Mouse (Mus musculus): ENCODE measurements around the gene Ece1. TPM values are rescaled to one million over a fixed set of nuclear protein-coding genes. Genes with fewer than 3 reads are reported as not detected.

Gene Ece1
- polyA plus RNA-seq, 1 experiment from 2014 or later = 22.9 TPM

DNA sequence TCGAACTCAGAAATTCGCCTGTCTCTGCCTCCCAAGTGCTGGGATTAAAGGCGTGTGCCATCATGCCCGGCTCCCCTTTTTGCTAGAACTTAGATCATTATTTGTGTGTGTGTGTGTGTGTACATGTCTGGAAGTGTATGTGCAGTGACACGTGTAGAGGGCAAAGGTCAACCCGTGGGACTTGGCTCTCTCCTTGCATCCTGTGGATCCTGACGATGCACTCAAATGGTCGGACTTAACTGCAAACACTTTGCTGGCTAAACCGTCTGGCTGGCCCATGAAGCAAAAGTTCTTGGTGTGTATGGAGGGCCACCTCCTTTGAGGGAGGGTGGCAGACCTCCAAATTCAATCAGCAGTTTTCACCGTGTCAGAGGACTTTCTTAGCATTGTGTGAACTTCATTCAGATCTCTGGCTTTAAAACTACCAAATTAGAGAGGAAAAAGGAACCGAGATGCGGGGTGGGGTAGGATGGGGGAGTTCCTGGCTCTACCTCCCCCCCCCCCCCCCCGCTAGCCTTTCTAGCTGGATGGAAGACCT, 50.8 kb downstream of the Ece1 start:
- Histone ChIP-seq H3K9ac (ENCODE audit: low read length) (peak overlapping the region; percentile 47), H3K27ac (replicated peaks) (no peak overlapping the region), H3K4me2 (replicated peaks; ENCODE audit: low read depth) (peak overlapping the region; percentile 84)

DNA sequence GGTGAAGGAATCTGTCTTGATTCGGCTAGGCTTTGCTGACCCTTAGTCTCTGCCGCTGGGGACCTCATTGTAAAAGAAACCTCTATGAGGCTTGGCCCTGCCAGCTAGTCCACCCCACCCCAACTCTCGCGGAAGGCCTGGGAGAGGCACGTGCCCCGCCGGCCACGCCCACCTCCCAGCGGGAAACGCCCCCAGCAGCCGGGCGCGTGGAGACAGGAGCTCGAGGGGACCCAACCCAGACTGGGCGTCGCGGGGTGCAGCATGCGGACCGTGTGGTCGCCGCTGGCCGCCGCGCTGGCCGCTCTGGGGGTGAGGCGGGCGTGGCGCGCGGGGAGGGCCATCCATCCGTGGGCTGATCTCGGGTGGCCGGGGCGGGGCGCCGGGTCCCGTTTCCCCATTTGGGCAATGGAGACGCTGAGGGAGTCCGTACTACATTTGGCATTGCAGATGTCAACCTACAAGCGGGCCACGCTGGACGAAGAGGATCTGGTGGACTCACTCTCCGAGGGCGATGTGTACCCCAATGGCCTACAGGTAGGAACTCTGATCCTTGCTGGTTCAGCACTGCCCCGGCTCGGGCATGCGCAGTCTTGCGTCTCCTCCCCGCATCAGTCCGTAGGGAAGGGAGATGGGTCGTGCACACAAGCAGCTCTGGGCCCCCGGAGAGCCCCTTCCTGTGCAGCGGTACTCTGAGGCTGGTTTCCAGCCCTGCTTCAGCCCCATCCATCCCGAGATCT, 51.5 kb downstream of the Ece1 start:
- Histone ChIP-seq H3K27me3 (ENCODE audit: control insufficient read depth, insufficient read depth, low read length) (no peaks in the 10 kb centered on the region), H3K4me2 (replicated peaks; ENCODE audit: low read depth) (peak overlapping the region; percentile 84), H3K27ac (replicated peaks) (peak overlapping the region; percentile 8; the same call in 1 of the 2 replicates), H3K9me3 (ENCODE audit: control insufficient read depth, low read length) (no peaks in the 10 kb centered on the region), H3K4me3 (ENCODE audit: low read depth, low read length) (peak overlapping the region; percentile 46), H3K36me3 (ENCODE audit: control insufficient read depth, insufficient read depth, low read length) (no peaks in the 10 kb centered on the region), H3K9ac (ENCODE audit: low read length) (peak overlapping the region; percentile 47), H3K4me1 (replicated peaks; ENCODE audit: control insufficient read depth, insufficient read depth) (peaks cover 12% of the 10 kb centered on the region; the same call in 1 of the 2 replicates)
- DNase-seq (ENCODE audit: low spot score) (peak; percentile 90), ATAC-seq (ENCODE audit: low FRiP score, low TSS enrichment) (peak; percentile 86)
- TF ChIP-seq CTCF (IDR thresholded peaks at IDR 0.05; ENCODE audit: low read depth) (no peak), EP300 (optimal IDR thresholded peaks at IDR 0.05) (no peak)
- 4% methylated on average over 46 of the region's 54 CpGs for WGBS

More for the DNA sequence above, 50.8 kb downstream of the Ece1 start:
- Histone ChIP-seq H3K4me3 (ENCODE audit: low read depth, low read length) (peak overlapping the region; percentile 46), H3K36me3 (ENCODE audit: control insufficient read depth, insufficient read depth, low read length) (no peaks in the 10 kb centered on the region), H3K9me3 (ENCODE audit: control insufficient read depth, low read length) (no peaks in the 10 kb centered on the region), H3K27me3 (ENCODE audit: control insufficient read depth, insufficient read depth, low read length) (no peaks in the 10 kb centered on the region), H3K4me1 (replicated peaks; ENCODE audit: control insufficient read depth, insufficient read depth) (peaks cover 10% of the 10 kb centered on the region; the same call in 1 of the 2 replicates)
- WGBS = 43% methylated on average over 12 of the region's 13 CpGs
- no peak for TF ChIP-seq CTCF (IDR thresholded peaks at IDR 0.05; ENCODE audit: low read depth)
- no peak for TF ChIP-seq EP300 (optimal IDR thresholded peaks at IDR 0.05)
- ATAC-seq (ENCODE audit: low FRiP score, low TSS enrichment) = no peak
- no peak for DNase-seq (ENCODE audit: low spot score)

DNA sequence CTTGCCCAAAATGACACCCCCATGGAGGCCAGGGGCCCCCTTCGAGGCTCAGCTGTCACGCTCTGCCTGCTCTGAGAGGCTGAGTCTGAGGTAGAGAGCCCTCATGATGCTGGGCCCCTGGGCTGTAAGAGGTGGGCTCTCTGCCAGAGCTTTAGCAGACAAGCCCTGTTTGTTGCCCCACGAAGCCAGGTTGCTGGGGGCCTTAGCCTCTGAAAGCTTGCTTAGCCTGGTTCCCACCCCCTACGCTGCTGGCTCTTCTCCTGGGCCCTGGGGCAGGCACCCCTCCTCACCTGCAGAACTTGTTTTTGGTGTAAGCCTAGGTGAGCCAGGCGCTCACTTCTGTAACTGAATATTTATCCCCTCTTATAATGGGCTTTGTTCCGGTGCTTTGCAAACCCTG, 55.6 kb downstream of the Ece1 start:
- no peaks in the 10 kb centered on the region for H3K27me3 ChIP-seq (ENCODE audit: control insufficient read depth, insufficient read depth, low read length)
- peaks cover 11% of the 10 kb centered on the region; the same call in 1 of the 2 replicates for H3K4me1 ChIP-seq (replicated peaks; ENCODE audit: control insufficient read depth, insufficient read depth)
- no peak overlapping the region for H3K4me2 ChIP-seq (replicated peaks; ENCODE audit: low read depth)
- no peak for ATAC-seq (ENCODE audit: low FRiP score, low TSS enrichment)
- no peak for TF ChIP-seq CTCF (IDR thresholded peaks at IDR 0.05; ENCODE audit: low read depth)
- no peak for TF ChIP-seq EP300 (optimal IDR thresholded peaks at IDR 0.05)
- peak overlapping the region; percentile 24; the same call in 1 of the 2 replicates for H3K9ac ChIP-seq (ENCODE audit: low read length)
- no peaks in the 10 kb centered on the region for H3K9me3 ChIP-seq (ENCODE audit: control insufficient read depth, low read length)
- no peak overlapping the region for H3K4me3 ChIP-seq (ENCODE audit: low read depth, low read length)
- no peak for DNase-seq (ENCODE audit: low spot score)
- 44% methylated on average over 6 of the region's 6 CpGs for WGBS
- no peaks in the 10 kb centered on the region for H3K36me3 ChIP-seq (ENCODE audit: control insufficient read depth, insufficient read depth, low read length)
- H3K27ac ChIP-seq (replicated peaks) = peak overlapping the region; percentile 53; the same call in 1 of the 2 replicates

DNA sequence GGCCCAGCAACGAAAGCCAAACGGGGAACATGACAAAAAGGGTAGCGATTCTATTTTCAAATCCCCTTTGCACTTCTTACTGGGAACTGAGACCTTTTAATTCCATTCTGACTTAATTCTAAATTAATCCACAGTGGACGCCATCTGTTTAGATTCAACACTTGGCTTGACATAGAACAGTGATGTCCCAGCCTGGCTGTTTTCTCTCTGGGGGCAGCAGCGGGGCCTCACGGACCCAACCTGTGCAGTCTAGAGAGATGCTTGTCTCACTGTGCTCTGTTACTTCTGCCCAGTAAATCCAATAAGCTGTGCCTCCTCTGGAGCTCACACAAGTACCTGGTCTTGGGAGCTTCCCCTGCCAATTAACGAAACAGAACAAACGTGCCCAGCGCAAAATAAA, 56.5 kb downstream of the Ece1 start:
- Histone ChIP-seq H3K4me3 (ENCODE audit: low read depth, low read length) (no peak overlapping the region), H3K27ac (replicated peaks) (no peak overlapping the region), H3K36me3 (ENCODE audit: control insufficient read depth, insufficient read depth, low read length) (no peaks in the 10 kb centered on the region), H3K9ac (ENCODE audit: low read length) (no peak overlapping the region), H3K4me1 (replicated peaks; ENCODE audit: control insufficient read depth, insufficient read depth) (peaks cover 8% of the 10 kb centered on the region; the same call in 1 of the 2 replicates), H3K27me3 (ENCODE audit: control insufficient read depth, insufficient read depth, low read length) (no peaks in the 10 kb centered on the region), H3K4me2 (replicated peaks; ENCODE audit: low read depth) (no peak overlapping the region), H3K9me3 (ENCODE audit: control insufficient read depth, low read length) (no peaks in the 10 kb centered on the region)
- no peak for ATAC-seq (ENCODE audit: low FRiP score, low TSS enrichment)
- WGBS = 53% methylated on average over 9 of the region's 9 CpGs
- TF ChIP-seq CTCF (IDR thresholded peaks at IDR 0.05; ENCODE audit: low read depth) (no peak), EP300 (optimal IDR thresholded peaks at IDR 0.05) (no peak)
- DNase-seq (ENCODE audit: low spot score) = no peak

DNA sequence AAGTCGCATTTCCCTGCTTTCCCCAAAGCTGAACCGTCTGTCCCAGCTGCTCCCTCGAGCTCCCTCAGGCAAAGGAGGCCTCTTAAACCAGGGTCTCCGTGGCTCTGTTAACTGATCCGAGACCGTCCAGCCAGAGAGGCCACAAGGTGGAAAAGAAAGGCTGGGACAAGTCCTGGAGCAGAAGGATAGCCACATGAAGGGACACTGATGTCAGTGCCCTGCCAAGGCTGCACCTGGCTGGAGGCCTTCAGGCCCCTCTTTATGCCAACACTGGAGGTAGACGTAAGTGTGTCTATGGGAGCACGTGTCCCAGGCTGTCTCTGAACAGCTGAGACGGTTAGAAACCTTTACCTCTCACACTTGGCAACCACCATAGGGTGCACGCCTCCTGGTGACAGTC, 57.1 kb downstream of the Ece1 start:
- no peaks in the 10 kb centered on the region for H3K36me3 ChIP-seq (ENCODE audit: control insufficient read depth, insufficient read depth, low read length)
- WGBS = 71% methylated on average over 10 of the region's 10 CpGs
- no peak overlapping the region for H3K4me3 ChIP-seq (ENCODE audit: low read depth, low read length)
- H3K9ac ChIP-seq (ENCODE audit: low read length) = peak overlapping the region; percentile 27; the same call in 1 of the 2 replicates
- TF ChIP-seq EP300 (optimal IDR thresholded peaks at IDR 0.05) (no peak), CTCF (IDR thresholded peaks at IDR 0.05; ENCODE audit: low read depth) (no peak)
- H3K27me3 ChIP-seq (ENCODE audit: control insufficient read depth, insufficient read depth, low read length) = no peaks in the 10 kb centered on the region
- ATAC-seq (ENCODE audit: low FRiP score, low TSS enrichment) (no peak), DNase-seq (ENCODE audit: low spot score) (no peak)
- H3K4me1 ChIP-seq (replicated peaks; ENCODE audit: control insufficient read depth, insufficient read depth) = peaks cover 8% of the 10 kb centered on the region; the same call in 1 of the 2 replicates
- no peaks in the 10 kb centered on the region for H3K9me3 ChIP-seq (ENCODE audit: control insufficient read depth, low read length)
- H3K4me2 ChIP-seq (replicated peaks; ENCODE audit: low read depth) = no peak overlapping the region
- H3K27ac ChIP-seq (replicated peaks) = peak overlapping the region; percentile 77

DNA sequence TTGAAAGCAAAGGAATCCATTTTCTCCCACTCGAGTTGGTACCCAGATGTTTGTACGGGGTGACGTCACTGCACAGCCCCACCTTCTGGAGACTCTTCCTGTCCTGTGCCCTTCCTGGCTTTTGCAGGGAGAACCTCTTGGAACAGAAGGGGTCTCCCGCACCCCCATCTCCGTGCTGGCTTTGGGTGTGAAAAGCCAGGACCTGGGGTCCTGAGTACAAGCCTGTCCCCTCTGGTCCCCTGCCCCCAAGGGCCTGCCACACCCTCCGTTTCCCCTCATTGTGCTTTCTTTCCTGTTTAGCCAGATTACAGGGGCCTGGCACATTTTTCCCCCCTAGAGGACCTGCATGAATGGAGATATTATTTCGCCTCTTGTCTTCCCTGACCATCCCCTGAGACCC, 58.0 kb downstream of the Ece1 start:
- peak; percentile 22; the same call in 1 of the 2 replicates for ATAC-seq (ENCODE audit: low FRiP score, low TSS enrichment)
- Histone ChIP-seq H3K4me3 (ENCODE audit: low read depth, low read length) (no peak overlapping the region), H3K4me1 (replicated peaks; ENCODE audit: control insufficient read depth, insufficient read depth) (peaks cover 8% of the 10 kb centered on the region; the same call in 1 of the 2 replicates), H3K9me3 (ENCODE audit: control insufficient read depth, low read length) (no peaks in the 10 kb centered on the region), H3K27ac (replicated peaks) (peak overlapping the region; percentile 77), H3K36me3 (ENCODE audit: control insufficient read depth, insufficient read depth, low read length) (0 out of 2 replicates have a peak, but pooled peaks cover 2% of the 10 kb centered on the region), H3K9ac (ENCODE audit: low read length) (0 out of 2 replicates have a peak overlapping the region, but pooled peaks have one; percentile 18), H3K4me2 (replicated peaks; ENCODE audit: low read depth) (no peak overlapping the region), H3K27me3 (ENCODE audit: control insufficient read depth, insufficient read depth, low read length) (no peaks in the 10 kb centered on the region)
- no peak for TF ChIP-seq EP300 (optimal IDR thresholded peaks at IDR 0.05)
- peak; percentile 30 for TF ChIP-seq CTCF (IDR thresholded peaks at IDR 0.05; ENCODE audit: low read depth)
- no peak for DNase-seq (ENCODE audit: low spot score)
- 41% methylated on average over 7 of the region's 7 CpGs for WGBS

Data from stomach, postnatal 0 days (tissue).